Mouse (Mus musculus): ENCODE data around the gene Loxl1. TPM values are rescaled to one million over a fixed set of nuclear protein-coding genes. Genes with fewer than 3 reads are reported as not detected.
A peak's percentile ranks its signal among the peaks of the same experiment; 100 is the strongest.
"Not testable (repeated sequence)": the region's sequence is repeated elsewhere in the genome, so short reads cannot be mapped to it uniquely, and the experiment has no call there.

The Loxl1 gene
- total RNA-seq, 2 experiments from 2014 or later, result 0.17 TPM; not detected in 1

DNA sequence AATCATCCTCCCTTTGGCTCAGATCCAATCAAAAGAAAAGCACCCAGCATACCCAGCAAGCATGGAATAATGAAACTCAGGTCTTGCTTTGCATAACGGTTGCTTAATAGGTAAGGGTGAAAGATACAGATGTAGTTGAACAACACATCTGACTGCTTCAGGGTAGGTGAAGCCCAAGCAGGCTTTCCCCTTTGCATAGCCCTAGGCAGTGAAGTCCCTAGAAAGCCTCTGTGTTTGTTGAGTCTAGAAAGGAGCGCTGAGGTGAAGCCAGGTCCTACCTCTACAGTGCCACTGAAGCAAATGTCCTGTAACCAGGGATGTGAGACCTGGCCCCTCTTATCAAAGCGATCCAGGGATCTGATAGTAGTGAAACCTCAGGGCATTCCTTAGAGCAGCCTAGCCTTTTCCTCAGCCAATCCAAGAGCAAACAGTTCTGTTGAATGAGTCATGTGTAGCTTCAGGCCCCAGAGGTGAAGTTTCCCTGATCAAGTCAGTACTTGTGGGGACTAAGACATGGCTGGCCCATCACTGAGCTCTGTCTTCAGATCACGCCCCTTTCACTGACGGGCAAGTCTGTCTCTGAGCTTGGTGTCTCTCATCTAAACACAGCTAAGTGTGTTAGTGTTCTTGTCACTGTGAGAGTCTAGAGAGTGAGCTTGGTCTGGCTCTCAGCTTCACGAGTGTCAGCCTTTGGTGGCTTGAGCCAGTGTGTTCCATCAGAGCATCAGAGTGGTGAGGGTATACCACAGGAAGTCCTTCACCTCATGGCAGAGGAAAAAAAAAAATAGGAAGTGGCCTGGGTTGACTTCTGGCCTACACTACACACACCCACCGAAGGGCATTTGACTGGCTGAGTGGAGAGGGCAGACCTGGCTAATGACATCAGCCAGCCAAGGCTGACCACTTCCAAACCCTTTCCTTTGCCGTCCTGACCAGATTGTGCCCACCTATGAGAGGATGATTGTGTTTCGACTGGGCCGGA is 57.0 kb downstream of the Loxl1 start:
- ATAC-seq (replicated peaks; ENCODE audit: low FRiP score, poor library complexity, severe bottlenecking), result no peak

DNA sequence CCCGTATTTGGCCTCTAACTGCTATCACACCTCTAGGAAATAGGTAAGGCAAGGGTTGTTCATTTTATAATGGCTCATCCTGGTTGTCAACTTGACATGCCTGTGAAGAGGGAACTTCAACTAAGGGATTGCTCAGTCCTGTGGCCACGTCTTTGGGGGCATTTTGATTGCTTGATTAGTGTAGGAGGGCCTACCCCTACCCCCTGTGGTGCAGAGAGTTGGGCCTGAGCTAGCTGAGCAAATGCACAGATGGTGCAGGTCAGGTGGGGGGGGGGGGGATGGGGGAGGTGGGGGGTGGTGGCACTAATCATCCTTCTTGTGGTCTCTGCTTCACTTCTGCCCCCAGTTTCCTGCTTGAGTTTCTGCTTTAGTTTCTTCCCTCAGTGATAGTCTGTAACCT is 57.9 kb downstream of the Loxl1 start:
- no peak for ATAC-seq (replicated peaks; ENCODE audit: low FRiP score, poor library complexity, severe bottlenecking)

DNA sequence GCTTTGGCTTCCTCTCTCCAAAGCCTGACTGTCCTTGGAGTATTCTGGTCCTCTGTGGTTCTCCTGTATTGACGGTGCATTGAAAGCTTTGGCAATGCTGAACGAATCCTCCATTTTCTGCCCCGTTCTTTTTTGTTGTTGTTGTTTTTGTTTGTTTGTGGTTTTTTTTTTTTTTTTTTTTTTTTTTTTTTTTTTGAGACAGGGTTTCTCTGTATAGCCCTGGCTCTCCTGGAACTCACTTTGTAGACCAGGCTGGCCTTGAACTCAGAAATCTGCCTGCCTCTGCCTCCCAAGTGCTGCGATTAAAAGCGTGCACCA is 59.2 kb downstream of the Loxl1 start:
- not testable (repeated sequence) for ATAC-seq (replicated peaks; ENCODE audit: low FRiP score, poor library complexity, severe bottlenecking)

DNA sequence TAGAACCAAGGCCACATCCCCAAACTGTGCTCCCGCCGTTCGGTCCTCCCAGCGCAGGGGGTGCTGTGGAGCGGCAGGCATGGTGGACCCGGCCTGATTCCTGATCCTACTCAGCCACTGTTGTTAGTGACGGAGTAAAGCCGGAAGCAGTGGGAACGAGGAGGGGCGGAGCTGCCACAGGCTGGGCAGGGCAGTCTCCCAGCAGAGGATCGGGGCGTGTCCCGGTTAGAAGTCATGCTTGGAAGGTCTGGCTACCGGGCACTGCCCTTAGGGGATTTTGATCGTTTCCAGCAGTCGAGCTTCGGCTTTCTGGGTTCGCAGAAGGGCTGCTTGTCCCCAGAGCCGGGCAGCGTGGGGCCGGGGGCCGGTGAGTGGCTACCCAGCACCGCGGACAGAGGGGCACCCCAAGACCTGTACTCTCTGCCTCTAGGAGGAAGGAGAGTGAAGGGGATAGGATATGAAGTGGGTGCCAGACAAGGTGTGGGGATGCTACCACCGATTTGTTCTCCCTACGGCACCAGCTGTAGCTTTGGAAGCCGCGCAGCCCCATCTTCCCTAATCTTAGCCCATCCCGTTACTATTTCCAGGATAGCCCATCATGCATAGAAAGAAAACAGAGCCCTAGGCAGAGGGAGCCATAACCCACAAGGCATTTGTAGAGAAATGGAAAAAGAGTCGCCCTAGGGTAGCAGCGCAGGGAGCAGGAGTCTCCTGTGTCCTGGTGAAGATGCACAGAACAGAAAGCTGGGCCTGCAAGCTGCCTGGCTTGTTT is 59.8 kb downstream of the Loxl1 start, which contains the start of gene Stoml1:
Gene Stoml1, plus strand, starts transcription at position 132 of the 772 bp plus-strand sequence.
- peak; percentile 93 for ATAC-seq (replicated peaks; ENCODE audit: low FRiP score, poor library complexity, severe bottlenecking)

DNA sequence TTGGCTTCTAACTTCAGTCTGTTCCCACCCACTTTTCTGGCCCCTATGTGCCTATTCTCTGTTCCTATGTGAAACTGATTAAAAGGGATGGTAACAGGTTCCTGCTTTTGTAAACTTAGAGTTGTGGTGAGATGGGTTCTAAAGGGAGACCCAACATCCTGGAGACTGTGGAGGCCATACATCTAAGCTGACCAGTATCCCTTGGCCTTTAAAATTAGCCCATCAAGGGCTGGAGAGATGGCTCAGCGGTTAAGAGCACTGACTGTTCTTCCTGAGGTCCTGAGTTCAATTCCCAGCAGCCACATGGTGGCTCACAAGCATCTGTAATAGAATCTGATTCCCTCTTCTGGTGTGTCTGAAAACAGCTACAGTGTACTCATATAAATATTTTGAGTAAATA is 62.3 kb downstream of the Loxl1 start:
- ATAC-seq (replicated peaks; ENCODE audit: low FRiP score, poor library complexity, severe bottlenecking), result not testable (repeated sequence)

DNA sequence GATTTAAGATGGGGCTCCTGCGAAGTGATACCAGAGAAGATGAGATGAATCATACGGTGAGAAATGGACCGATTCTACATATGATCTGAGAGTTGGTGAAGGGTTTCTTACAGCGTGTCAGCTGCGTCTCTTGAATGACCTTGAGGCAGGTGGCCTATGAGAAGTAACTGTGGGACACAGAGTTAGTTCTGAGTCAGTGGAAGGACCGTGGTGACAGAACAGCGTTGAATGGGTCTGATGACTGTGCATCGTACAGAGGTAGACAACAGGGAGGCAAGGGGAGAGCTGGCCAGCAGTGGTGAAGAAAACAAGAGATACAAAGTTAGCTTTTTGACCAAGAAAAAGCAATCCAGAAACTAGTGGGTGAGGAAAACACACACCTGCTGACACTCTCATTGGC is 62.7 kb downstream of the Loxl1 start:
- ATAC-seq (replicated peaks; ENCODE audit: low FRiP score, poor library complexity, severe bottlenecking), result no peak

DNA sequence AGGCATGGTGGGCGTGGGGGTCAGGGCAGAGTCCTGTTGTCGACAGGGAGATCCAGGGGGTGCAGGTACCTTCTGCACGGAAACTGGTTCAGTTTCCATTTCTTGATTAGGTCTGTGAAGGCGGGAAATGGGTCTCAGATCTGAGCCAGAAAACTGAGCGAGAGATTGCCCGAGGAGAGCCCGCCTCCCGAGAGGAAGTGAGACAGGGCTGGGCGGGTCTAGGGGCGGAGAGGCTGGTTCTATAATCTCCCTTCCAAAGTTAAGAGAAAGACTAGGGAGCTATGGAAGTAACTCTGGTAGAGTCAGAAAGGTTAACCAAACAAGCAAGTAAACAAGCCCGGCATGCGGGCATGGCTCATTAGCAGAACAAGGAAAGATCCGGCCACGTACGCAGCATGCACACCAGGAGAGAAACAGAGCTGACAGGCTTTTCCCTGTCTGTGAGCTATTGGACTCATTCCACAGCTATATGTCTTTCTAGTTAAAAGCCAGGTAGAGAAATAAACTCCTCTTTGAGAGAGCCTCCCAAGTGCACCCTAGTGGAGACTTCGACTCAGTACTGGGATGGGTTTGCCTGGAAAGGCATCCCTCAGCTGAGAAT is 63.3 kb downstream of the Loxl1 start, which contains the start of gene Pml:
Gene Pml, minus strand, starts transcription at position 195 of the 601 bp plus-strand sequence.
- peak; percentile 56 for ATAC-seq (replicated peaks; ENCODE audit: low FRiP score, poor library complexity, severe bottlenecking)

GRCm38 (mm10) chr9:58248746-58249413 is 64.1 kb downstream of the Loxl1 start:
- no peak for ATAC-seq (replicated peaks; ENCODE audit: low FRiP score, poor library complexity, severe bottlenecking)

DNA sequence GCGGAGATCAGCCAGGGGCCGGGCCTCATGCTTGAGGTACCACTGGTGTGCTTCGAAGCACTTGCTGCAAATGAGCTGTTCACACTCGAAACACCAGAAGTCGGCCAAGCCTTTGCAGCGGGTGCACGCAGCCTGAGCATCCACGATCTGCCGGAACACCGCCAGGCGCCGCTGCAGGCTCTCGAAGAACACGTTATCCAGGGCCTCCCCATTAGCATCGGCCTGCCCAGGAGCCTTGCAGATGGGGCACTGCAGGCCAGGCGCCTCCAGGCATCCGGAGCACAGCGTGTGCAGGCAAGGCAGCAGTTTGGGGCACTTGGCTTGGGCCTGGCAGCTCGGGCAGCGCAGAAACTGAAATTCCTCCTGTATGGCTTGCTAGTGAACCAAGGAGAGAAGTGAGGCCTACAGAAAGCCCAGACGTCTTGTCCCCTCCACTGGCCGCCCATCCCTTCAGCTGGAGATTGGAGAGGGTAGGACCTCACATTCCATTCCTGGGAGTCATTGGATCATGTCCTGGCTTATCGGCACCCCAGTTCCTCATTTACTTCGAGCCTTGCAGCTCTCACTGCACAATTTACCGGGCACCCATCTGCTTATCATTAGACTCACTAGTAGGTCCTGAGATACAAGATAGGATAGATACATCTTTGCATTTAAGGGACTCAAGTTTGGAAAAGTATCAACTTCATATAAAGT is 65.8 kb downstream of the Loxl1 start:
- peak; percentile 81 for ATAC-seq (replicated peaks; ENCODE audit: low FRiP score, poor library complexity, severe bottlenecking)

DNA sequence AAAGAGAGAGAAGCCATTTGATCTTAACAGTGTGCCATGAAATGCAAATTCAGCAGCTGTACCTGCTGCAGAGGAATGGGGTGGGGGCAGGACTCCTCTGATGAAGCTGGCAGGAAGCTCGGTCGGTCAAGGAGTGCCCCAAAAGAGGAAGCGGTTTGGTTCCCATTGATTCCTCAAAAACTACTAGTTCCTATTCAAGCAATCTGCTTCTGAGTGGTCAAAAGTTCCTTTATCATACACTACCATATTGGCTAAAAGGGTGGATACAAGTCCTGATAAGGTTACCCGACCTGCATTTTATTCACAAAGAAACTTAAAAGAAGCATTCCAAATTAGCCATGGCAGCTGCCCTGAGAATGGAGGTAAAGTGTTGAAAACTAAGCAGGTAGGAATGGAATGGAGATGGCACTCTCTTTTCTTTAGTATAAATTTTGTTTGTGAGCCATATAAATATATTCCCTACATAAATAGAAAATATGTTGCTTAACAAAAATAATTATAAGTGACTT is 66.8 kb downstream of the Loxl1 start:
- ATAC-seq (replicated peaks; ENCODE audit: low FRiP score, poor library complexity, severe bottlenecking), result peak; percentile 41

DNA sequence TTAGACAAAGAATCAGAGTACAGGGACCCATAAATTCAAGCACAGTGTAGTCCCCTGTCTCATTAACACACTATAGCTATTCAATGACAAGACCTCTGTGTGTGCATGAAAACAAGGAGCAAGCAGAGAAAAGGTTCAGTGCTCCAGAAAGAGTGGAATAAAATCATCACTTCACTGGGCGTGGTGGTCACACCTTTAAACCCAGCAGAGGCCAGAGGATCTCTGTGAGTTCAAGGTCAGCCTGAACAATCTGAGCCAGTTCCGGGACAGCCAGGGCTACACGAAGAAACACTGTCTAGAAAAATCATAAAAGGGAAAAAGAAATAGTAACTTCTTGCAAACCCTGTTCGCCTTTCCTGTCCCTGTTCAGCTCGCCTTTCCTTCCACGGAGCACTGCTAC is 69.3 kb downstream of the Loxl1 start:
- no peak for ATAC-seq (replicated peaks; ENCODE audit: low FRiP score, poor library complexity, severe bottlenecking)

GRCm38 (mm10) chr9:58242696-58243095 is 70.3 kb downstream of the Loxl1 start:
- no peak for ATAC-seq (replicated peaks; ENCODE audit: low FRiP score, poor library complexity, severe bottlenecking)

GRCm38 (mm10) chr9:58241780-58242485 is 71.1 kb downstream of the Loxl1 start:
- ATAC-seq (replicated peaks; ENCODE audit: low FRiP score, poor library complexity, severe bottlenecking), result no peak

Other genes starting within 250 kb of the Loxl1 start
- gene Stra6, start 249.4 kb downstream of the Loxl1 start, total RNA-seq (2015; ENCODE audit: low replicate concordance), result not detected in 2 replicates
- gene Stra6, start 249.4 kb downstream of the Loxl1 start, total RNA-seq (2017; ENCODE audit: low replicate concordance), result not detected in 2 replicates
- not detected in 2 replicates for gene Ccdc33, start 194.4 kb downstream of the Loxl1 start, total RNA-seq (2015; ENCODE audit: low replicate concordance)
- gene Ccdc33, start 194.4 kb downstream of the Loxl1 start, total RNA-seq (2017; ENCODE audit: low replicate concordance), result not detected in 2 replicates
- gene Islr, start 108.9 kb downstream of the Loxl1 start, total RNA-seq (2015; ENCODE audit: low replicate concordance), result 0.63 TPM in 1 of 2 replicates, not detected in the other
- not detected in 2 replicates for gene Islr, start 108.9 kb downstream of the Loxl1 start, total RNA-seq (2017; ENCODE audit: low replicate concordance)
- gene Islr2, start 108.9 kb downstream of the Loxl1 start, total RNA-seq (2015; ENCODE audit: low replicate concordance), result not detected in 2 replicates
- gene Islr2, start 108.9 kb downstream of the Loxl1 start, total RNA-seq (2017; ENCODE audit: low replicate concordance), result not detected in 2 replicates
- gene Pml, start 63.4 kb downstream of the Loxl1 start, total RNA-seq (2015; ENCODE audit: low replicate concordance), result 43.0 and 50.8 TPM in 2 replicates
- 51.6 and 69.0 TPM in 2 replicates for gene Pml, start 63.4 kb downstream of the Loxl1 start, total RNA-seq (2017; ENCODE audit: low replicate concordance)
- gene Stoml1, start 60.0 kb downstream of the Loxl1 start, total RNA-seq (2015; ENCODE audit: low replicate concordance), result 1.2 and 8.6 TPM in 2 replicates
- 2.1 and 2.3 TPM in 2 replicates for gene Stoml1, start 60.0 kb downstream of the Loxl1 start, total RNA-seq (2017; ENCODE audit: low replicate concordance)
- gene Tbc1d21, start 57.3 kb upstream of the Loxl1 start, total RNA-seq (2015; ENCODE audit: low replicate concordance), result not detected in 2 replicates
- not detected in 2 replicates for gene Tbc1d21, start 57.3 kb upstream of the Loxl1 start, total RNA-seq (2017; ENCODE audit: low replicate concordance)
- gene Insyn1, start 175.4 kb upstream of the Loxl1 start, total RNA-seq (2015; ENCODE audit: low replicate concordance), result not detected in 2 replicates
- gene Insyn1, start 175.4 kb upstream of the Loxl1 start, total RNA-seq (2017; ENCODE audit: low replicate concordance), result not detected in 2 replicates
- gene Cd276, start 242.3 kb upstream of the Loxl1 start, total RNA-seq (2015; ENCODE audit: low replicate concordance), result not detected in 2 replicates
- not detected in 2 replicates for gene Cd276, start 242.3 kb upstream of the Loxl1 start, total RNA-seq (2017; ENCODE audit: low replicate concordance)

Measured in erythroblast, adult 5-6 weeks (primary cell).